Mouse (Mus musculus): Measurements from ENCODE around the gene Nptx2. TPM values are rescaled to one million over a fixed set of nuclear protein-coding genes. Genes with fewer than 3 reads are reported as not detected.

Gene Nptx2
- total RNA-seq (2021), result 1 to 10 TPM; 1.8 to 1.9 TPM
- long read RNA-seq, experiment 1, partial matches to known transcripts, result 0 of 1 reads
- long read RNA-seq, experiment 1, other reads (novel, unspliced or antisense), result 0 of 1 reads
- long read RNA-seq, experiment 2, partial matches to known transcripts, result 2 of 3 reads
- long read RNA-seq, experiment 2, other reads (novel, unspliced or antisense), result 0 of 3 reads

GRCm38 (mm10) chr5:144545653-144546422 is at the start of gene Nptx2:
Nptx2 (plus strand) TSS chr5:144545902.
- peak; percentile 55 to 74 for DNase-seq (ENCODE audit: low spot score in 2 of 2)

DNA sequence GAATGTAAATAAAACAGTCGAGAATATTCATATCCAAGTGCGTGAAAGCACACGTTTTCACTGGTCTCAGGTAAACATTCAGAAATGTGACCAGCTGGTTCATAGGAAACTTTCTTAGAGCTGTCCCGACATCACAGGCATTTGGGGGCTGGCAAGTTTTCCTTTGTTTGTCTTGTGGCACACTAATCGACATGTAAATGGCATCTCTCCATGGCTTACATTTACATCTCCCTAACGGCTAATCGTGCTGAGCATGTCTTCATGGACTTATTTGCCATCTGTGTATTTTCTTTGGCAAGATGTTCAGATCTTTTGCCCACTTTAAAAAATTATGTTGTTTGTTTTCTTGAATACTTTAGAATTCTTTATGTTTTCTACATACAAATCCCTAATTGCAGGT is 49.2 kb upstream of the Nptx2 start:
- DNase-seq (ENCODE audit: low spot score in 2 of 2), result no peak

DNA sequence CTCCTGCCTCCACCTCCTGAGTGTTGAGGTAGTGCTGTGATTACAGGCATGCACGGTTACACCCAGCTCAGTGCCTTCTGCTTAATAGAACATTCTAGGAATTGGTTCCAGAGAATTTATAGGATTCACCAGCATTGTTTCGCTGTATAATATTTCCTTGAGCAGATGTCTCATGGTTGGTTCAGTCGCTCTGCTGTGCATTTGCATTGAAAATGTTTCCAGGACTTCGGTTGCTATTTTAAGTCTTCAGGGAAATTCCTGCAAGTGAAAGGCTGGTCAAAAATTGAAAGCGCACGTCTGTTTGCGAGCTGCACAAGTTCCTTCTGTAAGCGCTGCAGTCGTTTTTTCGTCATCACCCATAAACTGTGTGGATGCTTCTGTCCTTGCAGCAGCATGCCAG is 41.5 kb upstream of the Nptx2 start:
- no peak for DNase-seq (ENCODE audit: low spot score in 2 of 2)

DNA sequence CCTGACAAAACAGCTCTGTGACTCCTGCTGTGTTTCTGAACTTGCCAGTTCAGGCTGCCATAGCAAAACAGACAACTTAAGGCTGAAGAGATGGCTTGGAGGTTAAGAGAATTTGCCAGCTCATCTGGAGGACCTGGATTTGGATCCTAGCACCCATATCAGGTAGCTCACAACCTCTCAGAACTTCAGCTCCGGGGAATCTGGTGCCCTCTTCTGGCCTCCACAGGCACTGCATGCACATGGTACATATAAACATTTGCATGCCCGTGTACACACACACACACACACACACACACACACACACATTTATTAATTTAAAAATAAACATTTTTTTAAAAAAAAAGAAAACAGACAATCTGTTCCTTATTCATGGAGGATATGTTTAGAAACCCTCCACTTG is 40.0 kb upstream of the Nptx2 start:
- DNase-seq (ENCODE audit: low spot score in 2 of 2), result no peak

DNA sequence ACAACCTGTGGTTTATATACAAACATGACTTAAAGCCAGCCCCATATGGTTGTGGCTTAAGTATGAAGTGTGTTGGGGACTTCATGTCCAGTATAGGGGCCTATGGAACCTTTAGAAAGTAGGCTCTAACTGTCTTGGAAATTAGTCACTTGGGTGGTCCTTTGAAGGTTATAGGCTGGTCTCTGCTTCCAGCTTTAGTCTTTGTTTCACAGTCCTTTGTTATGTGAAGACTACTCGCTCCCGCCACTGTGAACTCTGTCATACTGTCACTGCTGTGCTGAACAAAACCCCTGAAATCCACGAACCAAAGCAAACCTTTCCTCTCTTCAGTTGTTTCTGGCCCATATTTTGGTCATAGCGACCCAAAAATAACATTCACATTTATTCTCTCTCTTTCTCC is 39.5 kb upstream of the Nptx2 start:
- DNase-seq (ENCODE audit: low spot score in 2 of 2), result no peak

- no peak for DNase-seq (ENCODE audit: low spot score in 2 of 2)
Observed at GRCm38 (mm10) chr5:144506689-144507552, 38.8 kb upstream of the Nptx2 start.

- DNase-seq (ENCODE audit: low spot score in 2 of 2), result no peak
Observed at GRCm38 (mm10) chr5:144509431-144509830, 36.3 kb upstream of the Nptx2 start.

DNA sequence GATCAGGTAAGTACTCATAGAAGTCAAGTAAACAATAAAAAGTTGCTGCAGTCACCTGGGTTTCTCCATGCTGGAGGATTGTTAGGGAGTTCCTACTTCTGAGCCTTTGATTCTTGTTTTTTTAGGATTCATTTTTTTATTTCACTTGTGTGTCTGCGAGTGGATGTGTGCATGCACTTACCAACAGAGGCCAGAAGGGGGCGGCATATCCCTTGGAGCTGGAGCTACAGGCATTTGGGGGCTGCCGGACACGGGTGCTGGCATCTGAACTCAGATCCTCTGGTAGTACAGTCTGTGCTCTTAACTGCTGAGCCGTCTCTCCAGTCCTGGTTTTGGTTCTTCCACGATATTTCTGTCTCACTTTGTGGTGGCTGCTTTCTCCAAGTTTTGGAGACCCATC is 31.0 kb upstream of the Nptx2 start:
- no peak for DNase-seq (ENCODE audit: low spot score in 2 of 2)

GRCm38 (mm10) chr5:144515241-144515640 is 30.5 kb upstream of the Nptx2 start:
- no peak for DNase-seq (ENCODE audit: low spot score in 2 of 2)

DNA sequence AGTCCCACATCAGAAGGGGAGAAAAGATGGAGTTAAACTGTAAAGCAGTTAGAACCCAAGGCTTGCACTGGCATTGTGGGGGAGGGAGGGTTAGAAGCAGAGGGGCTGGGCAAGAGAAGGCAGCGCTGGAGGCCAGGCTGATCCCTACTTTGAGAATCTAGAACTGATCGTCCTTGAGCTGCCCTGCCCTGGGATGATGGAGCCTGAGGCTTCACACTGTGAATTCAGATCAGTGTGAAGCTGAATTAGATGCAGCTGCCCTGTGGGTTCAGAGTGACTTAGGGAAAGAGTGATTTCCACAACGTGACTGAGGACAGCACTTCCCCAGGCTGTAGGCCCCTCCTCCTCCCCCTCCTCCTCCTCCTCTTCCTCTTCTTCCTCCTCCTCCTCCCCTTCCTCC is 25.6 kb upstream of the Nptx2 start:
- no peak for DNase-seq (ENCODE audit: low spot score in 2 of 2)

GRCm38 (mm10) chr5:144524774-144525173 is 20.9 kb upstream of the Nptx2 start:
- DNase-seq (ENCODE audit: low spot score in 2 of 2), result no peak

DNA sequence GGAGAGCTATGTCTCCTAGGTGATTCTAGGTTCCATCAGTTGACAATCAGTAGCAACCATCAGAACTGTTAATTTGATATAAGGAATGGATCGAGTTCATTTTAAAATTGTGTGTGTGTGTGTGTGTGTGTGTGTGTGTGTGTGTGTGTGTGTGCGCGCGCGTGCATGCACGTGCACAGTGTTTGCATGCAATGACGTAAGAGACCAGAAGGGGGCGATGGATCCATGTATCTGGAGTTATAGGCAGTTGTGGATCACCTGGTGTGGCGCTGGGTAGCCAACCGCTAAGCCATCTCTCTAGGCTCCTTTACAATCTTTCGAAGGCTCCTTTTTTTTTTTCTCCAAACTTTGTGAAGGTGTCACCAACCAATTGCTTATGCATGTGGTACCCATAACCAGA is 16.6 kb upstream of the Nptx2 start:
- no peak for DNase-seq (ENCODE audit: low spot score in 2 of 2)

DNA sequence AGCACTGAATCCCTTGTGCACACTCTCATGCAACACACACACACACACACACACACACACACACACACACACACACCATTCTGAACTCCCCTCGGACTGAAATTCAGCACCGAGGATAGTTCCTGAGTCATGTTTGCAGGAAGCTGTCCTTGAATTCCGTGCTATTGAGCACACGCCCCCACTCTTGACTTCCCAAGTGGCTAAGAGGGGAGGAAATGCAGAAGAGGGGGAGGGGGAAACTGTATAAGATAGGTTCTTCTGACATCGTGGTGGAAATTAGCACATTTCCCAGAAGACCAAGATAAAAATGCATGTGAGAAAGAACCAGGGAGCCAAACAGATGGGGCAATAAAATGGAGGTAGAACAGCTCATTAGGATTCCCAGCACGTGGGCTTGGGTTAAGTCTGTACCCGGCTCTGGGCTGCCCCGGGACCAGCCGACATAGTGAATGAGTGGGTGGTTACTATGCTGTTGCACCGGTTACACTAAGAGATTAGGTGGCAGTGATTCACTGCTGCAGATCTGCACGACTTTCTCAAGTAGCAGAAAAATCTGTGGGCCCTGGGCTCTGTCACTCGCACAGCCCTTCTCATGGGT is 2.9 kb upstream of the Nptx2 start:
- no peak for DNase-seq (ENCODE audit: low spot score in 2 of 2)

GRCm38 (mm10) chr5:144546423-144546995 is 807 bp downstream of the Nptx2 start:
- no peak for DNase-seq (ENCODE audit: low spot score in 2 of 2)

- DNase-seq (ENCODE audit: low spot score in 2 of 2), result no peak
Observed at GRCm38 (mm10) chr5:144547333-144547878, 1.7 kb downstream of the Nptx2 start.

DNA sequence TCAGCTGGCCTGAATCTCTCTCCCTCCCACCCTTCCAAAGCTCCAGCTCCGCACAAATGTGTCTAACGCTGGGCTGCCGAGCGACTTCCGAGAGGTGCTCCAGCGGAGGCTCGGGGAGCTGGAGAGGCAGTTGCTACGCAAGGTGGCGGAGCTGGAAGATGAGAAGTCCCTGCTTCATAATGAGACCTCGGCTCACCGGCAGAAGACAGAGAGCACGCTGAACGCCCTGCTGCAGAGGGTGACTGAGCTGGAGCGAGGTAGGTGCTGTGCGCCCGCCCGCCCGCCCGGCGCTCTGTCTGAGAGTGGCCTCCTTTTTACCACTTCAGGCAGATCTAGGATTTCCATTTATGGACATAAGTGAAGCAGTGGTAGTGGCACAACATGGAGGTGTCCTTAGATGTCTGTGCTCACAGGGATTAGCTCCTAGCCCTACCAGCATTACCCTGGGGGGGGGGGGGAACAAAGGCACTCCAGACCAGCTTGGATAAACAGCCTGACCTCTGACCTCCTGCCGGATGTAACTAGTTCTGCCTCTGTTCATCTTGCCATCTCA is 2.5 kb downstream of the Nptx2 start:
- no peak for DNase-seq (ENCODE audit: low spot score in 2 of 2)

GRCm38 (mm10) chr5:144550003-144550402 is 4.3 kb downstream of the Nptx2 start:
- DNase-seq (ENCODE audit: low spot score in 2 of 2), result no peak

DNA sequence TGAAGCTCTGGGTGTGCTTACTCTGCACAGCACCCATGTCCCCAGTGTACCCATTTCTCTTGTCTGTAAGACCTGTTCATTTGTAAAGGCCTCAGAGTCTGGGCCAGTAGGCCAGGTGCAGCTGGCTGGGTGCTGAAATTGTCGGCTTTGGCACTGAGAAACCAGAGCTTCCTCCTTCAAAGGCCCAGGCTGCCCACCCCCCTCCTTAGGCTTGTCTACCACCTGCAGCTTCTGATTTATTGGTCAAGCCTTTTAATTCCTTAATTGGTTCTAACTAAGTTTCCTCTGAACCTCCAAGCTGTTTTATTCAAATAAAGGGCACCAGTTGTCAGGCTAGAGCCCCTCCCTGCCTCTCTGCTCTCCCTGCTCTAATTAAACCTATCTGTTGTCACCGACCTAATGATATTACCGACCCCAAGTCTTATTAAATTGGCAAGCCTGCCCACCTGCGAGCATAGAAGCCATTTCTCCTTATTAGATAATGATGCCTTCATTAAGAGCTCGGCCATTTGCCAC is 5.0 kb downstream of the Nptx2 start:
- no peak for DNase-seq (ENCODE audit: low spot score in 2 of 2)

DNA sequence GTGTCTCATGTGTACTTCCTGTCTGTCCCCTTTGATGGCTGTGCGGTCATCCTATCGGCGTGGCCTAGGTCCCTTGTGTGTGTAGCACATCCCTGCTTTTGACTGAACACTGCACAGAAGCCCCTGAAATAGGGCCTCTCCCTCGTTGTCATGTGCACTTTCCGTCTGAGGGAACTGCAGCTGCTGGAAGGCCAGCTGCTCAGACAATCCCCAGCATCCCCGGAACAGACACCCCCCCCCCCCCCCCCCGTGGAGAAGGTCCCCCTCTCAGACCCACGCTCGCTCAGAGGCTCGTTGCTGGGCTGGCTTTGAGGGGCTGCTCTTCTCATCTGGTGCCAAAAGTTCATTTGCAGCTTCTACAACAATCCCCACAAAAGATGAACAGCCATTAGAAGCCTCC is 11.0 kb downstream of the Nptx2 start:
- DNase-seq (ENCODE audit: low spot score in 2 of 2), result no peak

- DNase-seq (ENCODE audit: low spot score in 2 of 2), result no peak
Observed at GRCm38 (mm10) chr5:144557363-144557762, 11.7 kb downstream of the Nptx2 start.
